Mouse (Mus musculus) neural tube, embryonic 11.5 days (tissue): ENCODE results near the gene Asgr2. TPM values are rescaled to one million over a fixed set of nuclear protein-coding genes. Genes with fewer than 3 reads are reported as not detected.
"Not testable (repeated sequence)": the region's sequence is repeated elsewhere in the genome, so short reads cannot be mapped to it uniquely, and the experiment has no call there.

Experiments used
- ATAC-seq: fragments of 200-750 bp; cut with Nextera tagmentation; 2 replicates; pipeline ENCODE4 v1.8.0; 2017; ENCODE audit warnings: moderate number of reproducible peaks, mild to moderate bottlenecking, moderate TSS enrichment, moderate library complexity; ENCODE audit not compliant: insufficient read depth, low FRiP score, low TSS enrichment
- DNase-seq: peaks from one replicate; pipeline ENCODE4 v3.0.0-alpha.2; 2015; ENCODE audit warnings: low spot score
- H3K27ac ChIP-seq: fragments of 300-500 bp; sonication (generic); 2 replicates; pipeline ENCODE4 v1.5.1; 2014; ENCODE audit warnings: low read depth, mild to moderate bottlenecking, low read length
- H3K27me3 ChIP-seq: fragments of 300-500 bp; sonication (generic); 2 replicates; pipeline ENCODE4 v1.6.1; 2014; ENCODE audit warnings: mild to moderate bottlenecking, low read length, mixed read lengths; ENCODE audit not compliant: control insufficient read depth, insufficient read depth
- H3K36me3 ChIP-seq: fragments of 300-500 bp; sonication (generic); 2 replicates; pipeline ENCODE4 v1.6.1; 2014; ENCODE audit warnings: mild to moderate bottlenecking, low read length, moderate library complexity, mixed read lengths; ENCODE audit not compliant: control insufficient read depth, insufficient read depth
- H3K4me1 ChIP-seq: fragments of 300-500 bp; sonication (generic); 2 replicates; pipeline ENCODE4 v1.6.1; 2014; ENCODE audit warnings: low read length, mixed read lengths; ENCODE audit not compliant: control insufficient read depth, insufficient read depth
- H3K4me2 ChIP-seq: fragments of 300-500 bp; sonication (generic); 2 replicates; pipeline ENCODE4 v1.6.1; 2014; ENCODE audit warnings: low read depth, mild to moderate bottlenecking, moderate library complexity
- H3K4me3 ChIP-seq: fragments of 300-500 bp; sonication (generic); 2 replicates; pipeline ENCODE4 v1.5.1; 2014; ENCODE audit warnings: low read depth, low read length
- H3K9ac ChIP-seq: fragments of 300-500 bp; sonication (generic); 2 replicates; pipeline ENCODE4 v1.6.1; 2014; ENCODE audit warnings: mild to moderate bottlenecking, low read length
- H3K9me3 ChIP-seq: fragments of 300-500 bp; sonication (generic); 2 replicates; pipeline ENCODE4 v1.6.1; 2016; ENCODE audit warnings: low read length; ENCODE audit not compliant: control insufficient read depth
- WGBS: fragments of 180-500 bp; shearing (Covaris S2); extraction: QIAGEN DNeasy Blood & Tissue Kit; methylation state at CpG from one replicate; pipeline ENCODE4 v1.1.7; 2014; 5-methylcytosine and 5-hydroxymethylcytosine counted together
- polyA plus RNA-seq: library from polyadenylated mRNA; unstranded; fragments of >200 nt; fragmentation: Nextera tagmentation; extraction: Ambion mirVana; gene quantifications from 2 replicates; pipeline ENCODE4 v1.2.1, GENCODE M21; 2014

Asgr2 gene
- polyA plus RNA-seq, 1 experiment from 2014 or later = 0.28 TPM

- H3K9ac ChIP-seq = no peak overlapping the region
- H3K4me3 ChIP-seq = no peak overlapping the region
- H3K9me3 ChIP-seq = no peaks in the 10 kb centered on the region
Measured at GRCm38 (mm10) chr11:70057805-70058204, 34.6 kb upstream of the Asgr2 start.

GRCm38 (mm10) chr11:70059930-70060329, 32.5 kb upstream of the Asgr2 start:
- Histone ChIP-seq H3K9me3 (no peaks in the 10 kb centered on the region), H3K4me2 (no peak overlapping the region), H3K4me3 (no peak overlapping the region), H3K36me3 (no peaks in the 10 kb centered on the region), H3K27ac (no peak overlapping the region), H3K27me3 (no peaks in the 10 kb centered on the region), H3K9ac (no peak overlapping the region), H3K4me1 (no peaks in the 10 kb centered on the region)
- no peak for ATAC-seq
- DNase-seq = no peak
- WGBS = 67% methylated on average over 6 of the region's 6 CpGs

More at GRCm38 (mm10) chr11:70057805-70058204, 34.6 kb upstream of the Asgr2 start:
- no peaks in the 10 kb centered on the region for H3K36me3 ChIP-seq
- 77% methylated on average over 9 of the region's 9 CpGs for WGBS
- no peaks in the 10 kb centered on the region for H3K4me1 ChIP-seq
- H3K4me2 ChIP-seq = no peak overlapping the region
- H3K27me3 ChIP-seq = no peaks in the 10 kb centered on the region
- ATAC-seq = no peak
- DNase-seq = no peak
- H3K27ac ChIP-seq = no peak overlapping the region

GRCm38 (mm10) chr11:70063053-70063452, 29.4 kb upstream of the Asgr2 start:
- H3K27ac ChIP-seq = no peak overlapping the region
- H3K4me1 ChIP-seq = no peaks in the 10 kb centered on the region
- H3K4me3 ChIP-seq = no peak overlapping the region
- no peaks in the 10 kb centered on the region for H3K36me3 ChIP-seq
- ATAC-seq = no peak
- no peak overlapping the region for H3K4me2 ChIP-seq
- no peaks in the 10 kb centered on the region for H3K9me3 ChIP-seq
- 62% methylated on average over 3 of the region's 3 CpGs for WGBS
- no peak for DNase-seq
- H3K9ac ChIP-seq = no peak overlapping the region
- no peaks in the 10 kb centered on the region for H3K27me3 ChIP-seq

GRCm38 (mm10) chr11:70066701-70067100, 25.7 kb upstream of the Asgr2 start:
- H3K27me3 ChIP-seq = no peaks in the 10 kb centered on the region
- no peaks in the 10 kb centered on the region for H3K36me3 ChIP-seq
- H3K4me3 ChIP-seq = no peak overlapping the region
- H3K4me2 ChIP-seq = no peak overlapping the region
- H3K4me1 ChIP-seq = no peaks in the 10 kb centered on the region
- ATAC-seq = no peak
- no peaks in the 10 kb centered on the region for H3K9me3 ChIP-seq
- WGBS = 84% methylated on average over 4 of the region's 4 CpGs
- peak overlapping the region; percentile 44; the same call in 1 of the 2 replicates for H3K27ac ChIP-seq
- H3K9ac ChIP-seq = no peak overlapping the region
- DNase-seq = no peak

- WGBS = 33% methylated on average over 3 of the region's 3 CpGs
- no peak for ATAC-seq
- no peak overlapping the region for H3K9ac ChIP-seq
- no peaks in the 10 kb centered on the region for H3K36me3 ChIP-seq
- H3K27me3 ChIP-seq = no peaks in the 10 kb centered on the region
- H3K4me1 ChIP-seq = no peaks in the 10 kb centered on the region
- H3K27ac ChIP-seq = no peak overlapping the region
- H3K4me3 ChIP-seq = no peak overlapping the region
- DNase-seq = no peak
- no peak overlapping the region for H3K4me2 ChIP-seq
- no peaks in the 10 kb centered on the region for H3K9me3 ChIP-seq
Measured at GRCm38 (mm10) chr11:70068245-70068644, 24.2 kb upstream of the Asgr2 start.

- no peaks in the 10 kb centered on the region for H3K36me3 ChIP-seq
- H3K27ac ChIP-seq = no peak overlapping the region
- no peaks in the 10 kb centered on the region for H3K4me1 ChIP-seq
- no peak for DNase-seq
- no peak overlapping the region for H3K4me3 ChIP-seq
- H3K9ac ChIP-seq = no peak overlapping the region
- H3K9me3 ChIP-seq = no peaks in the 10 kb centered on the region
- no peak for ATAC-seq
- 55% methylated on average over 6 of the region's 6 CpGs for WGBS
- H3K4me2 ChIP-seq = no peak overlapping the region
- H3K27me3 ChIP-seq = no peaks in the 10 kb centered on the region
Measured at GRCm38 (mm10) chr11:70070057-70070456, 22.4 kb upstream of the Asgr2 start.

GRCm38 (mm10) chr11:70070603-70071002, 21.8 kb upstream of the Asgr2 start:
- H3K27ac ChIP-seq, H3K9me3 ChIP-seq, H3K27me3 ChIP-seq, H3K4me1 ChIP-seq, ATAC-seq, H3K4me3 ChIP-seq, H3K4me2 ChIP-seq, H3K9ac ChIP-seq, DNase-seq, H3K36me3 ChIP-seq: not testable (repeated sequence)
- 81% methylated on average over 3 of the region's 3 CpGs for WGBS

GRCm38 (mm10) chr11:70074379-70075071, 17.9 kb upstream of the Asgr2 start:
- Histone ChIP-seq H3K4me1 (no peaks in the 10 kb centered on the region), H3K9me3 (no peaks in the 10 kb centered on the region), H3K9ac (no peak overlapping the region), H3K27ac (no peak overlapping the region), H3K27me3 (no peaks in the 10 kb centered on the region), H3K4me2 (no peak overlapping the region), H3K4me3 (no peak overlapping the region), H3K36me3 (no peaks in the 10 kb centered on the region)
- 40% methylated on average over 17 of the region's 17 CpGs for WGBS
- peak; percentile 79 for DNase-seq
- no peak for ATAC-seq

- no peak for ATAC-seq
- WGBS = 88% methylated on average over 6 of the region's 6 CpGs
- H3K4me3 ChIP-seq = no peak overlapping the region
- no peaks in the 10 kb centered on the region for H3K9me3 ChIP-seq
- no peaks in the 10 kb centered on the region for H3K27me3 ChIP-seq
- H3K4me2 ChIP-seq = no peak overlapping the region
- H3K36me3 ChIP-seq = no peaks in the 10 kb centered on the region
- H3K27ac ChIP-seq = no peak overlapping the region
- no peaks in the 10 kb centered on the region for H3K4me1 ChIP-seq
- no peak overlapping the region for H3K9ac ChIP-seq
- no peak for DNase-seq
Measured at GRCm38 (mm10) chr11:70075581-70075980, 16.9 kb upstream of the Asgr2 start.
